Mouse (Mus musculus): Measurements from ENCODE around the gene Gja6.

- TF ChIP-seq CTCF (conservative IDR thresholded peaks at IDR 0.05; ENCODE audit: low read length) (no peak), POU5F1 (IDR thresholded peaks at IDR 0.05; ENCODE audit: borderline replicate concordance, low read length) (no peak)
Measured at GRCm38 (mm10) chrX:160905041-160905678, 1.7 kb downstream of the Gja6 start.

All from E14TG2a.4 (cell line).